Mouse (Mus musculus) spleen, adult 2 months (tissue): Measurements from ENCODE around the gene Stac. TPM values are rescaled to one million over a fixed set of nuclear protein-coding genes. Genes with fewer than 3 reads are reported as not detected.

Experiments used
- DNase-seq, 2 experiments: peaks; one replicate each; pipeline versions ENCODE4 v3.0.0 to v3.0.0-alpha.2; 2012 to 2021; ENCODE audit warnings: low spot score in 2 of 2, low read depth in 1 of 2
- H3K27ac ChIP-seq: fragments of 200-500 bp; 2 replicates; pipeline ENCODE4 v1.5.1; 2012; ENCODE audit warnings: low read length, inconsistent platforms; ENCODE audit not compliant: insufficient read depth
- H3K27me3 ChIP-seq: fragments of 200-500 bp; 2 replicates; pipeline ENCODE4 v1.6.1; 2012; ENCODE audit warnings: mild to moderate bottlenecking, moderate library complexity, low read length, inconsistent platforms; ENCODE audit not compliant: control insufficient read depth, insufficient read depth
- H3K36me3 ChIP-seq: fragments of 200-500 bp; 2 replicates; pipeline ENCODE4 v1.6.1; 2012; ENCODE audit warnings: mild to moderate bottlenecking, low read length, inconsistent platforms; ENCODE audit not compliant: control insufficient read depth, insufficient read depth
- H3K4me1 ChIP-seq: fragments of 200-500 bp; 2 replicates; pipeline ENCODE4 v1.6.1; 2011; ENCODE audit warnings: inconsistent platforms; ENCODE audit not compliant: control insufficient read depth, insufficient read depth, insufficient read length
- H3K4me3 ChIP-seq: fragments of 200-500 bp; 2 replicates; pipeline ENCODE4 v1.5.1; 2011; ENCODE audit warnings: mild to moderate bottlenecking, inconsistent platforms; ENCODE audit not compliant: insufficient read depth, insufficient read length; ENCODE audit errors: extremely low read depth
- CTCF ChIP-seq: fragments of 200-500 bp; IDR thresholded peaks from 2 replicates; pipeline ENCODE4 v1.5.1; 2011; ENCODE audit warnings: mild to moderate bottlenecking, inconsistent platforms; ENCODE audit not compliant: insufficient read depth, insufficient read length, insufficient replicate concordance; ENCODE audit errors: extremely low read depth
- POLR2A ChIP-seq: fragments of 200-500 bp; IDR thresholded peaks from 2 replicates; pipeline ENCODE4 v1.6.1; 2011; ENCODE audit warnings: low read depth, low read length, inconsistent platforms
- WGBS: fragments of 180-500 bp; shearing (Covaris S2); methylation state at CpG from one replicate; pipeline ENCODE4 v1.1.7; 2018; 5-methylcytosine and 5-hydroxymethylcytosine counted together
- polyA plus RNA-seq: library from polyadenylated mRNA; depleted of rRNA; stranded (reverse); fragments of >200 nt; gene quantifications from 2 replicates; pipeline ENCODE4 v1.2.3, GENCODE M21; 2012

Gene Stac
- polyA plus RNA-seq, 1 experiment = 0.07 TPM

DNA sequence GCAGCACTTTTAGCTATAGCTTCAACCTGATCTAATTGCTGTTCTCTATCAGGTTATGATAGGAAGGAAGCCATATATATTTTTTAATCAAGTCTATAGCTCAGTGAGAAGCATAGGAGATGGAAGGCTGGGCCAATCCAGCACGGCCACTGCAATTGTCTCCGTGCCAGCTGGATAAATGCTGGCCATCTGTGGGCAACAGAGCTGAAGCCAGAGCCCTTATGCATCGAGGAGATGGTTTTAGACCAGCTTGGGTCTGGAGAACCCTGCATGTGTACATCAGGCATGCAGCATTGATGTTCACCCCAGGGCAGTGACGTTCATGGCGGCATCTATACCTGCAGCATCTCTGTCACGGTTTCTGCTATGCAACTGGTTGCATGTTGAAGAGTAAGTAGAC is 20.3 kb downstream of the Stac start:
- no peak for DNase-seq
- Histone ChIP-seq H3K36me3 (no peaks in the 10 kb centered on the region), H3K4me1 (no peaks in the 10 kb centered on the region), H3K4me3 (no peak overlapping the region), H3K27me3 (no peaks in the 10 kb centered on the region), H3K27ac (no peak overlapping the region)
- WGBS = 89% methylated on average over 6 of the region's 6 CpGs
- TF ChIP-seq CTCF (no peak), POLR2A (no peak)

DNA sequence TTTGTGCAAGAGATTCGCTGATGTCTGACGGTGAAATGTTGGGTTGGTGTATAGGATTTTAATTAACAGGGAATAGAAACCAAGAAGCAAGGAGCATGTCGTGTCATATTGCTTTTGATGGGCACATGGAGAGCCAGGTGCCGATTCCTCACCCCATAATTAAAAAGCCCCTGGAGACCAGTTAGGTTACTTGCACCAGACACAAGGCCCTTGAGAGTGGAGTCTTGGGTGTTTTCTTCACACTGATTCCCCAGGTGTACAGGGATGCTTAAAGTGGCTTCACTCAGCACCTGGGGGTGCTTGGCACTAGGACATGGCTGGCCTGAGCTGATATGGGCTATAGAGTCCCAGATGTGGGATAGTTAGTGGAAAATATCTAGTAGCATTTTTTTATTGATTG is 35.1 kb downstream of the Stac start:
- no peaks in the 10 kb centered on the region for H3K4me1 ChIP-seq
- no peak for DNase-seq
- no peaks in the 10 kb centered on the region for H3K36me3 ChIP-seq
- H3K27me3 ChIP-seq = no peaks in the 10 kb centered on the region
- no peak overlapping the region for H3K27ac ChIP-seq
- no peak overlapping the region for H3K4me3 ChIP-seq
- 81% methylated on average over 4 of the region's 4 CpGs for WGBS
- TF ChIP-seq POLR2A (no peak), CTCF (no peak)

DNA sequence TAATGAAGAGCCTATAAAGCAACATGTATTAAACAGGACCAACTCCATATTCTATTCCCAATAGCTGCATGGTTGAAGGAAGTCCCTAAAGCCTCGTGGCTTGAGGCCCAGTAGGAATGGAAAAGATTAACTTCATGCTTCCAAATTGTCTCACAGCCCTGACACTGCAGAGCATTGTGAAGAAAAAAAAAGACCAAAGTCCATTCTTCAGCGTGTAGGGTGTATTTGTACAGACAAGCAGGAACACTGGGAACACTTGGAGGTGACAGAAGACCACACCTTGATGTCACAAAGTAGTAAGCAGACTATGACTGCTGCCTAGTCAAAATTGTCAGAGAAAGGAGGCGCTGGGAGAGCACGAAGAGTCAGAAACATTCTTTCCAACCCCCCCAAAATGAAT is 45.9 kb downstream of the Stac start:
- no peak for DNase-seq
- Histone ChIP-seq H3K27me3 (no peaks in the 10 kb centered on the region), H3K27ac (no peak overlapping the region), H3K4me3 (no peak overlapping the region), H3K36me3 (no peaks in the 10 kb centered on the region), H3K4me1 (no peaks in the 10 kb centered on the region)
- TF ChIP-seq POLR2A (no peak), CTCF (no peak)
- WGBS = 76% methylated on average over 4 of the region's 4 CpGs

DNA sequence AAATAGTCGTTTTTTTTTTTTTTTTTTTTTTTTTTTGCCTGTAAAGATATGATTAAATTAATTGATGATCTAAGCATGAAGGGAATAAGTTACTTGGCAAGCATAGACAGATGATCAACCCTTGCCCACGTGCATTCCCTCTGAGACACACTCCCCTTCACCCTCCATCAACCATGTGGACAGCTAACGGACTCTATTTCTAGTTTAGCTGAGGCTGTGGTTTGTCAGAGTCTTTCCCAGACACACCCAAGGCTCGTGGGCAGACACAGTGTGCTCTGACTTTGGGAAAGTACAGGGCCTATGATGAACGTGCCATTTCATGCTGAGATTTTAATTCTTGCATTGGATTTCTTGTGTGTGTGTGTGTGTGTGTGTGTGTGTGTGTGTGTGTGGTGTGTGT is 46.8 kb downstream of the Stac start:
- no peak overlapping the region for H3K4me3 ChIP-seq
- H3K27ac ChIP-seq = no peak overlapping the region
- no peak for TF ChIP-seq POLR2A
- no peak for TF ChIP-seq CTCF
- WGBS = 40% methylated on average over 5 of the region's 5 CpGs
- no peaks in the 10 kb centered on the region for H3K4me1 ChIP-seq
- H3K36me3 ChIP-seq = no peaks in the 10 kb centered on the region
- no peaks in the 10 kb centered on the region for H3K27me3 ChIP-seq
- no peak for DNase-seq

DNA sequence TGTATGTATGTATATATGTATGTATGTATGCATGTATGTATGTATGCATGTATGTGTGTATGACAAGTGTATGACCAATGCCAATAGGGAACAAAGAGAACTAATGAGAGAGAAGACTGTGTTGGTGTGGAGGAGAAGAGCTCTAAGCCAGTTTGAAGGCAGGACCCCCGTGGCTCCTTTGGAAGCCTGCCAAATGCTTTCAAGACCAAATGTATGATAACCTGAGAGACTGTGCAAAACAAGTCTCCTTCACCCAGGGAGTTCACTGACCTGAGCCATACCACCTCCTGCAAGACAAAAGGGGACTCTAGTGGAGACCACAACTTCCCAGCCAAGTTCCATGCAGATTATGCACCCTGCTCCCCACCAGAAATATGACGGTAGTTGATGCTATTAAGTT is 52.5 kb downstream of the Stac start:
- Histone ChIP-seq H3K27ac (no peak overlapping the region), H3K27me3 (no peaks in the 10 kb centered on the region), H3K4me1 (no peaks in the 10 kb centered on the region), H3K4me3 (no peak overlapping the region), H3K36me3 (no peaks in the 10 kb centered on the region)
- TF ChIP-seq POLR2A (no peak), CTCF (no peak)
- no peak for DNase-seq
- WGBS = 73% methylated on average over 2 of the region's 2 CpGs

DNA sequence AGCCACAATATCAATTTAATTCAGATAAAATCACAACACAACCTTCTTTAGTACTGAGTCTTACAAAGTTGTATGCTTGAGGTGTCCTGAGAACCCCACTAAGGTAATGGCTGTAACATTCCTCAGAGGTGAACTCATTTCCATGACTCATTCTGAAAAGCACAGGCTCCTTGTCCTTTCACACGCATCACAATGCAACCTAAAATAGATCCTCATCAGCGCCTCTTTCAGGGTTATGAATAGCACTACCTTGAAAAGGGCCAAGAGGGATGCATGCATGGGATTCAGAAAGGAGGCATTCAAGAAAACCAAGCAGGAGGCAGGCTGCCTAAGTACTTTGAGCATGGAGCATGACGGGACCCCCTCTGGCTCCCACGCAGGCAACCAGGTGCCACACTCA is 57.3 kb downstream of the Stac start:
- TF ChIP-seq POLR2A (no peak), CTCF (no peak)
- WGBS = 84% methylated on average over 4 of the region's 4 CpGs
- H3K36me3 ChIP-seq = no peaks in the 10 kb centered on the region
- no peaks in the 10 kb centered on the region for H3K4me1 ChIP-seq
- no peaks in the 10 kb centered on the region for H3K27me3 ChIP-seq
- no peak for DNase-seq
- no peak overlapping the region for H3K27ac ChIP-seq
- H3K4me3 ChIP-seq = no peak overlapping the region

DNA sequence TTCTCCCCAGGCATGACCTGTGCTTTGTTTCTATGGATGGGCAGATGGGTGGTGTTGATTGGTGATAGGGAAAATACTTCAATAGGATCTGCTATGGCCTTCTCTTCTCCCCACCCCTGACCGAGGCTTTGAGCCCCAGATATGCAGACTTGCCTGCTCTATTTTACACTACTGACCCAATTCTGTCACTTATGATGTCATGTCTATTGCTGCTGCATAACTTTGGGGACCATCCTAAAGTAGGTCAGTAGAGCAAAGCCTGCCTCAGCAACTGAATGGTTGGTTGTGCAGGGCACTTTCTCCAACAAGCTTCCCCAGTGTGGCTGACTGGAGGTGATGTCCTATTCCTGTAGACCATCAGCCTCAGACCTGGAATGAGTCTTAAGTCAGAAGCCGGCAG is 69.0 kb downstream of the Stac start:
- Histone ChIP-seq H3K4me1 (no peaks in the 10 kb centered on the region), H3K36me3 (no peaks in the 10 kb centered on the region), H3K27me3 (no peaks in the 10 kb centered on the region), H3K27ac (no peak overlapping the region), H3K4me3 (no peak overlapping the region)
- TF ChIP-seq POLR2A (no peak), CTCF (no peak)
- WGBS = 88% methylated on average over 2 of the region's 2 CpGs
- DNase-seq = no peak

DNA sequence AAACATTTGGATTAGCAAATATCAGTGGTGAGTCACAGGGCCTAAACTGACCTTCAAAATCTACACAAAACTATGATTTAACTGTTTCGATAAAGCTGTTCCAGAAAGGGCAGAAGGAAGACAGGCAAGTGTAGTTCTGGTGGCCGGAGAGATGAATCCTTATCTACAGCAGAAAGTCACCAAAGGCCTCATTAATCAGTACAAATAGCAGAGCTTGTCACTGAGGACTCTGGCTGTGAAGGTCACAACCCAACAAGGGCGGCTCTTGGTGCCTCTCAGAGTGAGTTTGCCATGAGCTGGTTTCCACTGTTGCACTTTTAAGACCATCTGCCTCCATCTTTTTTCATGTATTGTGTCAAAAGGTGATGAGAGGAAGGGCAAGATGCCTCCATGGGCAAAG is 78.8 kb downstream of the Stac start:
- no peak for DNase-seq
- no peaks in the 10 kb centered on the region for H3K36me3 ChIP-seq
- no peak overlapping the region for H3K27ac ChIP-seq
- TF ChIP-seq CTCF (no peak), POLR2A (no peak)
- no peaks in the 10 kb centered on the region for H3K27me3 ChIP-seq
- no peaks in the 10 kb centered on the region for H3K4me1 ChIP-seq
- 83% methylated on average over 3 of the region's 3 CpGs for WGBS
- no peak overlapping the region for H3K4me3 ChIP-seq
